Mouse (Mus musculus): ENCODE results near the gene Tk1.

- TF ChIP-seq EP300 (IDR thresholded peaks at IDR 0.05; ENCODE audit: low read depth in 1 of 2, low read length in 2 of 2) (no peak), RAD21 (IDR thresholded peaks at IDR 0.05; ENCODE audit: low read depth, low read length) (no peak), TCF12 (IDR thresholded peaks at IDR 0.05; ENCODE audit: low read depth, low read length) (0 out of 2 replicates have a peak, but pooled peaks have one; percentile 16), CTCF (IDR thresholded peaks at IDR 0.05 in 2 of 3, conservative IDR thresholded peaks at IDR 0.05 in 1 of 3; ENCODE audit: control insufficient read depth in 1 of 3, insufficient read depth in 1 of 3, low read depth in 2 of 3, low read length in 3 of 3, poor library complexity in 1 of 3, severe bottlenecking in 1 of 3) (no peak), ELF1 (IDR thresholded peaks at IDR 0.05; ENCODE audit: low read depth, low read length) (peak; percentile 19; the same call in 1 of the 2 replicates), ETS1 (IDR thresholded peaks at IDR 0.05; ENCODE audit: low read depth, low read length) (no peak; the same call in 1 of the 2 replicates), POLR2A (IDR thresholded peaks at IDR 0.05; ENCODE audit: control insufficient read depth in 1 of 2, insufficient read depth in 1 of 2, low read depth in 1 of 2, low read length in 2 of 2, poor library complexity in 1 of 2) (no peak), CHD1 (IDR thresholded peaks at IDR 0.05; ENCODE audit: low read depth, low read length) (peak; percentile 87; the same call in 1 of the 2 replicates), MYB (IDR thresholded peaks at IDR 0.05; ENCODE audit: low read depth, low read length) (no peak), RCOR1 (IDR thresholded peaks at IDR 0.05; ENCODE audit: low read depth, low read length) (peak; percentile 64), SMC3 (IDR thresholded peaks at IDR 0.05; ENCODE audit: low read depth, low read length) (no peak)
These were observed 22.5 kb upstream of the Tk1 start for GRCm38 (mm10) chr11:117848271-117848984.

Measured in MEL (cell line).